Mouse (Mus musculus): Measurements from ENCODE around the gene Zfr. TPM values are rescaled to one million over a fixed set of nuclear protein-coding genes. Genes with fewer than 3 reads are reported as not detected.
A peak's percentile ranks its signal among the peaks of the same experiment; 100 is the strongest.
"Not testable (repeated sequence)": the region's sequence is repeated elsewhere in the genome, so short reads cannot be mapped to it uniquely, and the experiment has no call there.

Zfr gene
- polyA plus RNA-seq, 1 experiment from 2014 or later, result 85.9 TPM

GRCm38 (mm10) chr15:12195966-12196365 lies 78.3 kb downstream of the Zfr start:
- Histone ChIP-seq H3K4me1 (ENCODE audit: control insufficient read depth, insufficient read depth, low read length) (peaks cover 20% of the 10 kb centered on the region), H3K4me2 (ENCODE audit: low read depth, low read length) (no peak overlapping the region), H3K4me3 (replicated peaks; ENCODE audit: low read length) (no peak overlapping the region), H3K9me3 (replicated peaks; ENCODE audit: control insufficient read depth, low read length) (no peaks in the 10 kb centered on the region), H3K36me3 (ENCODE audit: control insufficient read depth, insufficient read depth, low read length) (no peaks in the 10 kb centered on the region), H3K27ac (ENCODE audit: low read length) (no peak overlapping the region), H3K27me3 (ENCODE audit: control insufficient read depth, insufficient read depth, low read length) (no peaks in the 10 kb centered on the region), H3K9ac (ENCODE audit: low read length) (no peak overlapping the region)
- ATAC-seq (ENCODE audit: insufficient read depth, low FRiP score), result no peak
- 86% methylated on average over 6 of the region's 6 CpGs for WGBS

GRCm38 (mm10) chr15:12196410-12197191 lies 79.0 kb downstream of the Zfr start:
- H3K9ac ChIP-seq (ENCODE audit: low read length), result peak overlapping the region; percentile 29; the same call in 1 of the 2 replicates
- H3K4me3 ChIP-seq (replicated peaks; ENCODE audit: low read length), result no peak overlapping the region
- no peak overlapping the region for H3K27ac ChIP-seq (ENCODE audit: low read length)
- ATAC-seq (ENCODE audit: insufficient read depth, low FRiP score), result peak; percentile 54
- peaks cover 20% of the 10 kb centered on the region for H3K4me1 ChIP-seq (ENCODE audit: control insufficient read depth, insufficient read depth, low read length)
- no peaks in the 10 kb centered on the region for H3K36me3 ChIP-seq (ENCODE audit: control insufficient read depth, insufficient read depth, low read length)
- H3K9me3 ChIP-seq (replicated peaks; ENCODE audit: control insufficient read depth, low read length), result no peaks in the 10 kb centered on the region
- peak overlapping the region; percentile 40 for H3K4me2 ChIP-seq (ENCODE audit: low read depth, low read length)
- WGBS, result 30% methylated on average over 22 of the region's 22 CpGs
- H3K27me3 ChIP-seq (ENCODE audit: control insufficient read depth, insufficient read depth, low read length), result no peaks in the 10 kb centered on the region

- WGBS, result 83% methylated on average over 6 of the region's 6 CpGs
- Histone ChIP-seq H3K9me3 (replicated peaks; ENCODE audit: control insufficient read depth, low read length) (no peaks in the 10 kb centered on the region), H3K4me2 (ENCODE audit: low read depth, low read length) (no peak overlapping the region), H3K9ac (ENCODE audit: low read length) (no peak overlapping the region; the same call in 1 of the 2 replicates), H3K4me3 (replicated peaks; ENCODE audit: low read length) (no peak overlapping the region), H3K27me3 (ENCODE audit: control insufficient read depth, insufficient read depth, low read length) (no peaks in the 10 kb centered on the region), H3K27ac (ENCODE audit: low read length) (no peak overlapping the region), H3K36me3 (ENCODE audit: control insufficient read depth, insufficient read depth, low read length) (no peaks in the 10 kb centered on the region), H3K4me1 (ENCODE audit: control insufficient read depth, insufficient read depth, low read length) (peaks cover 20% of the 10 kb centered on the region)
- ATAC-seq (ENCODE audit: insufficient read depth, low FRiP score), result no peak
Observed at GRCm38 (mm10) chr15:12197361-12197760, 79.7 kb downstream of the Zfr start.

GRCm38 (mm10) chr15:12200021-12200420 lies 82.4 kb downstream of the Zfr start:
- H3K9ac ChIP-seq (ENCODE audit: low read length), result no peak overlapping the region
- no peak overlapping the region for H3K4me3 ChIP-seq (replicated peaks; ENCODE audit: low read length)
- no peak for ATAC-seq (ENCODE audit: insufficient read depth, low FRiP score)
- no peaks in the 10 kb centered on the region for H3K9me3 ChIP-seq (replicated peaks; ENCODE audit: control insufficient read depth, low read length)
- H3K27me3 ChIP-seq (ENCODE audit: control insufficient read depth, insufficient read depth, low read length), result no peaks in the 10 kb centered on the region
- H3K4me1 ChIP-seq (ENCODE audit: control insufficient read depth, insufficient read depth, low read length), result peaks cover 11% of the 10 kb centered on the region
- WGBS, result 84% methylated on average over 7 of the region's 7 CpGs
- no peak overlapping the region for H3K4me2 ChIP-seq (ENCODE audit: low read depth, low read length)
- no peak overlapping the region for H3K27ac ChIP-seq (ENCODE audit: low read length)
- H3K36me3 ChIP-seq (ENCODE audit: control insufficient read depth, insufficient read depth, low read length), result no peaks in the 10 kb centered on the region

GRCm38 (mm10) chr15:12201856-12202255 lies 84.2 kb downstream of the Zfr start:
- Histone ChIP-seq H3K4me1 (ENCODE audit: control insufficient read depth, insufficient read depth, low read length) (peaks cover 15% of the 10 kb centered on the region), H3K36me3 (ENCODE audit: control insufficient read depth, insufficient read depth, low read length) (no peaks in the 10 kb centered on the region), H3K9me3 (replicated peaks; ENCODE audit: control insufficient read depth, low read length) (no peaks in the 10 kb centered on the region), H3K4me3 (replicated peaks; ENCODE audit: low read length) (no peak overlapping the region), H3K4me2 (ENCODE audit: low read depth, low read length) (no peak overlapping the region), H3K27ac (ENCODE audit: low read length) (no peak overlapping the region), H3K9ac (ENCODE audit: low read length) (no peak overlapping the region), H3K27me3 (ENCODE audit: control insufficient read depth, insufficient read depth, low read length) (no peaks in the 10 kb centered on the region)
- no peak for ATAC-seq (ENCODE audit: insufficient read depth, low FRiP score)

- 87% methylated on average over 3 of the region's 3 CpGs for WGBS
- Histone ChIP-seq H3K27me3 (ENCODE audit: control insufficient read depth, insufficient read depth, low read length) (no peaks in the 10 kb centered on the region), H3K9me3 (replicated peaks; ENCODE audit: control insufficient read depth, low read length) (no peaks in the 10 kb centered on the region), H3K4me2 (ENCODE audit: low read depth, low read length) (no peak overlapping the region), H3K4me3 (replicated peaks; ENCODE audit: low read length) (no peak overlapping the region), H3K4me1 (ENCODE audit: control insufficient read depth, insufficient read depth, low read length) (peaks cover 20% of the 10 kb centered on the region), H3K36me3 (ENCODE audit: control insufficient read depth, insufficient read depth, low read length) (no peaks in the 10 kb centered on the region), H3K9ac (ENCODE audit: low read length) (no peak overlapping the region), H3K27ac (ENCODE audit: low read length) (no peak overlapping the region)
- no peak for ATAC-seq (ENCODE audit: insufficient read depth, low FRiP score)
Observed at GRCm38 (mm10) chr15:12202456-12202855, 84.8 kb downstream of the Zfr start.

GRCm38 (mm10) chr15:12203008-12203407 lies 85.4 kb downstream of the Zfr start:
- H3K4me3 ChIP-seq (replicated peaks; ENCODE audit: low read length); H3K4me2 ChIP-seq (ENCODE audit: low read depth, low read length); H3K36me3 ChIP-seq (ENCODE audit: control insufficient read depth, insufficient read depth, low read length); ATAC-seq (ENCODE audit: insufficient read depth, low FRiP score); H3K27ac ChIP-seq (ENCODE audit: low read length); H3K27me3 ChIP-seq (ENCODE audit: control insufficient read depth, insufficient read depth, low read length); H3K9ac ChIP-seq (ENCODE audit: low read length); H3K9me3 ChIP-seq (replicated peaks; ENCODE audit: control insufficient read depth, low read length): not testable (repeated sequence)
- 90% methylated on average over 5 of the region's 5 CpGs for WGBS
- H3K4me1 ChIP-seq (ENCODE audit: control insufficient read depth, insufficient read depth, low read length), result peaks cover 26% of the 10 kb centered on the region

GRCm38 (mm10) chr15:12203512-12204318 lies 86.1 kb downstream of the Zfr start:
- WGBS, result 18% methylated on average over 10 of the region's 10 CpGs
- Histone ChIP-seq H3K9ac (ENCODE audit: low read length) (peak overlapping the region; percentile 63), H3K4me1 (ENCODE audit: control insufficient read depth, insufficient read depth, low read length) (peaks cover 26% of the 10 kb centered on the region), H3K27ac (ENCODE audit: low read length) (peak overlapping the region; percentile 85), H3K4me3 (replicated peaks; ENCODE audit: low read length) (peak overlapping the region; percentile 88), H3K4me2 (ENCODE audit: low read depth, low read length) (peak overlapping the region; percentile 56), H3K9me3 (replicated peaks; ENCODE audit: control insufficient read depth, low read length) (no peaks in the 10 kb centered on the region), H3K27me3 (ENCODE audit: control insufficient read depth, insufficient read depth, low read length) (no peaks in the 10 kb centered on the region), H3K36me3 (ENCODE audit: control insufficient read depth, insufficient read depth, low read length) (no peaks in the 10 kb centered on the region)
- ATAC-seq (ENCODE audit: insufficient read depth, low FRiP score), result no peak

Data from stomach, embryonic 16.5 days (tissue).